Mouse (Mus musculus): ENCODE data around the gene Gria1. TPM values are rescaled to one million over a fixed set of nuclear protein-coding genes. Genes with fewer than 3 reads are reported as not detected.

Gria1 gene
- polyA plus RNA-seq, 1 experiment from 2014 or later, result 2.6 TPM

DNA sequence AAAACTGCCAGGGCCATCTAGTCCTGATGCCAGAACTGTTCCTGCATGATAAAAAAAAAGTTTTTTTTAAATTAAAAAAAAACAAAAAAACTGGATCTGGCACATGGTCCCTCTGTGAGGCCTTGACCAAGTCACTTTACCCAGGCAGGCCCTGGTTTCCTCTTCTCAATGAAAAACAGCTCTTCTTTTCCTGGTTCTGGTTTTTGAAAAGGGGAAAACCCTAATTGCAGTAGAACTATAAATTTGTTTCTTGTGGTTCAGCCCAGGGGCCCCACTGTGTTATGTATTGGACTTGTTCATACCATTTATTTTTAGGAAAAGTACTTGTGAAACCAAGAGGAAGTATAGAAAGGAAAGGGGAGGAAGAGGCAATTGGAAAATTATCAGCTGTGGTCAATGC lies 232.6 kb downstream of the Gria1 start:
- no peak for ATAC-seq (ENCODE audit: insufficient number of reproducible peaks, insufficient read depth, low FRiP score, low TSS enrichment)
- no peak overlapping the region for H3K27ac ChIP-seq
- H3K36me3 ChIP-seq, result no peaks in the 10 kb centered on the region
- no peak overlapping the region for H3K9ac ChIP-seq
- H3K4me1 ChIP-seq, result peaks cover 7% of the 10 kb centered on the region
- H3K4me2 ChIP-seq (replicated peaks), result no peak overlapping the region
- H3K4me3 ChIP-seq, result no peak overlapping the region
- no peaks in the 10 kb centered on the region for H3K27me3 ChIP-seq
- no peaks in the 10 kb centered on the region for H3K9me3 ChIP-seq

GRCm38 (mm10) chr11:57244543-57244942 lies 233.4 kb downstream of the Gria1 start:
- no peaks in the 10 kb centered on the region for H3K27me3 ChIP-seq
- H3K4me2 ChIP-seq (replicated peaks), result no peak overlapping the region
- peaks cover 5% of the 10 kb centered on the region for H3K4me1 ChIP-seq
- no peak overlapping the region for H3K9ac ChIP-seq
- H3K9me3 ChIP-seq, result no peaks in the 10 kb centered on the region
- no peak overlapping the region for H3K27ac ChIP-seq
- H3K4me3 ChIP-seq, result no peak overlapping the region
- no peaks in the 10 kb centered on the region for H3K36me3 ChIP-seq
- WGBS, result 88% methylated on average over 6 of the region's 6 CpGs
- no peak for ATAC-seq (ENCODE audit: insufficient number of reproducible peaks, insufficient read depth, low FRiP score, low TSS enrichment)

DNA sequence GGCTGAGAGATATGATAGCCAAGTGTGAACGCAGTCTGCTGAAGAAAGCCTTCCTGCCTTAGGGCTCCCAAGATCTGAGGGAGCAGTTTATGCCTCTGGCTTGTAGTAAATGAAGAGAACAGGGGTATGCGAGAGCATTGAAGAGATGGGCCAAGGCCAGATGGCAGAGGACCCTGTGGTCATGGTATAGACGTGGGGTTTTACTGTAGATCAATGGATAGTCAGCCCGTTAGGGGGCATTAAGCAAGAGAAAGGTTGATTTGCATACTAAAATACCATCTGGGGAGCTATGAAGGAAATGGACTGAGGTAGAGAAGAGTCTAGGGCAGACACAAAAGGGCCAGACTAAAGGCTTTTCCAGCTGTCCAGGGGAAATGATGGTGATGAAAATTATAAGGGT lies 237.7 kb downstream of the Gria1 start:
- ATAC-seq (ENCODE audit: insufficient number of reproducible peaks, insufficient read depth, low FRiP score, low TSS enrichment), result no peak
- Histone ChIP-seq H3K9ac (no peak overlapping the region), H3K4me2 (replicated peaks) (no peak overlapping the region), H3K4me1 (peaks cover 8% of the 10 kb centered on the region; the same call in 1 of the 2 replicates), H3K27ac (no peak overlapping the region), H3K27me3 (no peaks in the 10 kb centered on the region), H3K9me3 (no peaks in the 10 kb centered on the region), H3K36me3 (no peaks in the 10 kb centered on the region), H3K4me3 (no peak overlapping the region)
- 76% methylated on average over 4 of the region's 4 CpGs for WGBS

DNA sequence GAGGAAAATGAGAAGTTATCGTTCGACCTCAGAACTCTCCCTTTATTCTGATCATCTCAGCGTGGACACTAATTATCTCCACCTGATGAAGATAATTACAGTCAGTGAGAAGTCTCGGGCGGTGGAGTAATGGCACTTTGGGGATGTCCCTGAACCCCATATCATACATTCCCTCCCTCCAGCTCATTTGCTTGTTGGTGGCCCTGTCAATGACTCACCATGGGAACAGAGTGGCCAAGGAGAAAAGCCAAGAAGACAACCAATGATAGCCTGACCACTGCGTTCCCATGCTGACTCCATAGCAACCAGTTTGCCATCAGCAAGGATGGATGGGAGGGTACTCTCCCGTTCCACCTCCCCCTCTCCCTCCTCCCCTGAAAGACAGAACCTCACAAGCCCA lies 238.9 kb downstream of the Gria1 start:
- H3K27me3 ChIP-seq, result no peaks in the 10 kb centered on the region
- H3K27ac ChIP-seq, result no peak overlapping the region
- H3K9me3 ChIP-seq, result no peaks in the 10 kb centered on the region
- no peak overlapping the region for H3K4me2 ChIP-seq (replicated peaks)
- peaks cover 8% of the 10 kb centered on the region; the same call in 1 of the 2 replicates for H3K4me1 ChIP-seq
- WGBS, result 66% methylated on average over 7 of the region's 7 CpGs
- no peaks in the 10 kb centered on the region for H3K36me3 ChIP-seq
- no peak for ATAC-seq (ENCODE audit: insufficient number of reproducible peaks, insufficient read depth, low FRiP score, low TSS enrichment)
- no peak overlapping the region for H3K9ac ChIP-seq
- H3K4me3 ChIP-seq, result no peak overlapping the region

- Histone ChIP-seq H3K9ac (no peak overlapping the region), H3K27me3 (no peaks in the 10 kb centered on the region), H3K4me3 (no peak overlapping the region), H3K36me3 (no peaks in the 10 kb centered on the region), H3K4me2 (replicated peaks) (no peak overlapping the region), H3K27ac (no peak overlapping the region), H3K4me1 (no peaks in the 10 kb centered on the region), H3K9me3 (no peaks in the 10 kb centered on the region)
- ATAC-seq (ENCODE audit: insufficient number of reproducible peaks, insufficient read depth, low FRiP score, low TSS enrichment), result no peak
- 89% methylated on average over 8 of the region's 8 CpGs for WGBS
Observed at GRCm38 (mm10) chr11:57271687-57272086, 260.5 kb downstream of the Gria1 start.

GRCm38 (mm10) chr11:57274687-57275086 lies 263.5 kb downstream of the Gria1 start:
- 94% methylated on average over 4 of the region's 4 CpGs for WGBS
- Histone ChIP-seq H3K4me2 (replicated peaks) (no peak overlapping the region), H3K27me3 (no peaks in the 10 kb centered on the region), H3K36me3 (no peaks in the 10 kb centered on the region), H3K4me3 (no peak overlapping the region), H3K4me1 (peaks cover 6% of the 10 kb centered on the region; the same call in 1 of the 2 replicates), H3K9me3 (no peaks in the 10 kb centered on the region), H3K9ac (no peak overlapping the region), H3K27ac (no peak overlapping the region)
- ATAC-seq (ENCODE audit: insufficient number of reproducible peaks, insufficient read depth, low FRiP score, low TSS enrichment), result no peak

GRCm38 (mm10) chr11:57278056-57278455 lies 266.9 kb downstream of the Gria1 start:
- 46% methylated on average over 10 of the region's 10 CpGs for WGBS
- Histone ChIP-seq H3K4me2 (replicated peaks) (no peak overlapping the region), H3K27ac (no peak overlapping the region), H3K36me3 (no peaks in the 10 kb centered on the region), H3K4me1 (peaks cover 6% of the 10 kb centered on the region; the same call in 1 of the 2 replicates), H3K9ac (no peak overlapping the region), H3K4me3 (no peak overlapping the region), H3K27me3 (no peaks in the 10 kb centered on the region), H3K9me3 (no peaks in the 10 kb centered on the region)
- no peak for ATAC-seq (ENCODE audit: insufficient number of reproducible peaks, insufficient read depth, low FRiP score, low TSS enrichment)

GRCm38 (mm10) chr11:57286119-57286518 lies 274.9 kb downstream of the Gria1 start:
- WGBS, result 78% methylated on average over 2 of the region's 2 CpGs
- no peaks in the 10 kb centered on the region for H3K4me1 ChIP-seq
- no peaks in the 10 kb centered on the region for H3K27me3 ChIP-seq
- H3K9ac ChIP-seq, result no peak overlapping the region
- H3K4me3 ChIP-seq, result no peak overlapping the region
- no peaks in the 10 kb centered on the region for H3K36me3 ChIP-seq
- H3K9me3 ChIP-seq, result no peaks in the 10 kb centered on the region
- H3K4me2 ChIP-seq (replicated peaks), result no peak overlapping the region
- H3K27ac ChIP-seq, result no peak overlapping the region
- no peak for ATAC-seq (ENCODE audit: insufficient number of reproducible peaks, insufficient read depth, low FRiP score, low TSS enrichment)

DNA sequence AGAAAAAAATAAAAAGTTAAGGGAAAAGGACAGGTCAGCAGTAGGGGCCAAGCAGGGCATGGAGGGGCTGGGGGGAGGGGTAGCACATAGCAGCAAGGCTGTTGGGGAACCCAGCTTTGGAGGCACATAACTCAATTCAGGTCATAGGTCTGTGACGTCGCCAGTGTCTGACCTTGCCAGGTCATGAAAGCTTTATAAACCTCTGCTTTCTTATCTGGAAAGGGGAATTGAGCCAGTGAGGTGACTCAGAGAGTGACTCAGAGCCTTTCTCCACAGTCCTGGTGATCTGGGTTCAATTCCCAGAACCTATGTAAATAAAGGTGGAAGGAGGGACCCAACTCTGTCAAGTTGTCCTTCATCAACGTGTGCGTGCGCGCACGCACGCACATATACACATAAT lies 286.2 kb downstream of the Gria1 start:
- Histone ChIP-seq H3K4me1 (no peaks in the 10 kb centered on the region), H3K27me3 (no peaks in the 10 kb centered on the region), H3K4me3 (no peak overlapping the region), H3K9me3 (no peaks in the 10 kb centered on the region), H3K4me2 (replicated peaks) (no peak overlapping the region), H3K9ac (no peak overlapping the region), H3K36me3 (no peaks in the 10 kb centered on the region), H3K27ac (no peak overlapping the region)
- 93% methylated on average over 8 of the region's 8 CpGs for WGBS
- ATAC-seq (ENCODE audit: insufficient number of reproducible peaks, insufficient read depth, low FRiP score, low TSS enrichment), result no peak

- H3K4me1 ChIP-seq, result no peaks in the 10 kb centered on the region
- H3K9ac ChIP-seq, result no peak overlapping the region
- H3K4me2 ChIP-seq (replicated peaks), result no peak overlapping the region
- H3K4me3 ChIP-seq, result no peak overlapping the region
- 39% methylated on average over 2 of the region's 2 CpGs for WGBS
- no peaks in the 10 kb centered on the region for H3K9me3 ChIP-seq
- H3K36me3 ChIP-seq, result no peaks in the 10 kb centered on the region
- no peaks in the 10 kb centered on the region for H3K27me3 ChIP-seq
- no peak overlapping the region for H3K27ac ChIP-seq
- ATAC-seq (ENCODE audit: insufficient number of reproducible peaks, insufficient read depth, low FRiP score, low TSS enrichment), result no peak
Observed at GRCm38 (mm10) chr11:57298263-57298662, 287.1 kb downstream of the Gria1 start.

GRCm38 (mm10) chr11:57298665-57299064 lies 287.5 kb downstream of the Gria1 start:
- H3K27me3 ChIP-seq, result no peaks in the 10 kb centered on the region
- H3K9ac ChIP-seq, result no peak overlapping the region
- ATAC-seq (ENCODE audit: insufficient number of reproducible peaks, insufficient read depth, low FRiP score, low TSS enrichment), result no peak
- no peaks in the 10 kb centered on the region for H3K4me1 ChIP-seq
- H3K4me2 ChIP-seq (replicated peaks), result no peak overlapping the region
- H3K4me3 ChIP-seq, result no peak overlapping the region
- no peaks in the 10 kb centered on the region for H3K9me3 ChIP-seq
- H3K36me3 ChIP-seq, result no peaks in the 10 kb centered on the region
- H3K27ac ChIP-seq, result no peak overlapping the region

DNA sequence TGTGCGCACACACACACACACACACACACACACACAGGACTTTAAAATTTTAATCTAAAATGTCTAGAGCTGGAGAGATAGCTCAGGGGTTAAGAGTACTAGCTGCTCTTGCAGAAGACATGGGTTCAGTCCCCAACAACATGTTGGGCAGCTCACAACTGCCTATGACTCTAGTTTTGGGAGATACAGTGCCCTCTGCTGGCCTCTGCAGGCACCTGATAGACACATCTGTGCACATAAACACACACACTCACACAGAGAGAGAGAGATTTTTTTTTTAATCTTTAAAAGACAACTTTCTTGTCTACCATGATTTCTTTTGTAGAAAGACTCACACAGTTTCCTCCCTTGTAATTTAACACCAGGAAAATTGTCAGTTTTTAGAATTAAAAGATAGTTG lies 292.4 kb downstream of the Gria1 start:
- Histone ChIP-seq H3K27me3 (no peaks in the 10 kb centered on the region), H3K4me3 (no peak overlapping the region), H3K27ac (no peak overlapping the region), H3K36me3 (no peaks in the 10 kb centered on the region), H3K9ac (no peak overlapping the region), H3K4me2 (replicated peaks) (no peak overlapping the region), H3K9me3 (no peaks in the 10 kb centered on the region), H3K4me1 (no peaks in the 10 kb centered on the region)
- ATAC-seq (ENCODE audit: insufficient number of reproducible peaks, insufficient read depth, low FRiP score, low TSS enrichment), result no peak
- 100% methylated on average over 1 of the region's 1 CpGs for WGBS

- ATAC-seq (ENCODE audit: insufficient number of reproducible peaks, insufficient read depth, low FRiP score, low TSS enrichment), result no peak
- no peaks in the 10 kb centered on the region for H3K9me3 ChIP-seq
- no peaks in the 10 kb centered on the region for H3K4me1 ChIP-seq
- 82% methylated on average over 2 of the region's 2 CpGs for WGBS
- H3K27ac ChIP-seq, result no peak overlapping the region
- no peaks in the 10 kb centered on the region for H3K27me3 ChIP-seq
- no peak overlapping the region for H3K4me2 ChIP-seq (replicated peaks)
- no peak overlapping the region for H3K9ac ChIP-seq
- H3K36me3 ChIP-seq, result no peaks in the 10 kb centered on the region
- H3K4me3 ChIP-seq, result no peak overlapping the region
Observed at GRCm38 (mm10) chr11:57306116-57306515, 294.9 kb downstream of the Gria1 start.
